Mouse (Mus musculus): ENCODE results near the gene Grk5. TPM values are rescaled to one million over a fixed set of nuclear protein-coding genes. Genes with fewer than 3 reads are reported as not detected.
A peak's percentile ranks its signal among the peaks of the same experiment; 100 is the strongest.

Gene Grk5
- polyA plus RNA-seq, 1 experiment from 2014 or later: 2.9 TPM

GRCm38 (mm10) chr19:60973508-60973907 lies 84.0 kb downstream of the Grk5 start:
- WGBS: 87% methylated on average over 2 of the region's 2 CpGs
- no peak for DNase-seq (ENCODE audit: low spot score)
- no peak overlapping the region for H3K4me2 ChIP-seq
- H3K27me3 ChIP-seq (replicated peaks; ENCODE audit: control insufficient read depth, insufficient read depth, low read length): no peaks in the 10 kb centered on the region
- H3K4me3 ChIP-seq (ENCODE audit: low read depth, low read length): no peak overlapping the region
- H3K9ac ChIP-seq (ENCODE audit: low read depth, low read length): no peak overlapping the region
- no peaks in the 10 kb centered on the region for H3K4me1 ChIP-seq (replicated peaks; ENCODE audit: control insufficient read depth, insufficient read depth, low read length)
- H3K9me3 ChIP-seq (ENCODE audit: control insufficient read depth, low read length): no peaks in the 10 kb centered on the region
- H3K27ac ChIP-seq (ENCODE audit: low read depth, low read length): no peak overlapping the region
- ATAC-seq (replicated peaks; ENCODE audit: low FRiP score): no peak
- H3K36me3 ChIP-seq (ENCODE audit: control insufficient read depth, insufficient read depth, low read length): no peaks in the 10 kb centered on the region

DNA sequence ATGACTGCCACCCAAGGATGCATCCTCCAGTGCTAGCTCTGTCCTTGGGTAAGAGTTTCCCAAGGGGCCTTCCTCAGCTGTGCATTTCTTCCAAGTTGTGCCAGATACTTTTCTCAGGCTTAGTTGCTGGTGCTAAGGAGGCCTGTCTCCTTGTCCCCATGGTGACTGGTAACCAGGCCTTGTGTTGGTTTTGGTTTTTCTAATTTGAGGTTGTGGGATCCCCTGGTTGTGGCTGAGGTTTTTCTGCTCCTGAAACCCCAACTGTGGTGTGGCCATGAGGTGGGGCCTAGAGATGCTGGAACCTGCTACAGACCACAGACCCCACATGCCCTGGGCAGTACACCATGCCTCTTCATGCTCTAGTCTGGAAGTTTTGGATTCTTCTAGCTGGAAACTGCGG lies 90.0 kb downstream of the Grk5 start:
- 76% methylated on average over 1 of the region's 1 CpGs for WGBS
- no peak for ATAC-seq (replicated peaks; ENCODE audit: low FRiP score)

GRCm38 (mm10) chr19:60981391-60981790 lies 91.8 kb downstream of the Grk5 start:
- ATAC-seq (replicated peaks; ENCODE audit: low FRiP score) (no peak), DNase-seq (ENCODE audit: low spot score) (no peak)
- Histone ChIP-seq H3K9ac (ENCODE audit: low read depth, low read length) (no peak overlapping the region), H3K4me3 (ENCODE audit: low read depth, low read length) (no peak overlapping the region), H3K36me3 (ENCODE audit: control insufficient read depth, insufficient read depth, low read length) (no peaks in the 10 kb centered on the region), H3K27me3 (replicated peaks; ENCODE audit: control insufficient read depth, insufficient read depth, low read length) (no peaks in the 10 kb centered on the region), H3K9me3 (ENCODE audit: control insufficient read depth, low read length) (no peaks in the 10 kb centered on the region), H3K4me1 (replicated peaks; ENCODE audit: control insufficient read depth, insufficient read depth, low read length) (no peaks in the 10 kb centered on the region), H3K4me2 (no peak overlapping the region), H3K27ac (ENCODE audit: low read depth, low read length) (no peak overlapping the region)
- WGBS: 83% methylated on average over 5 of the region's 5 CpGs

More for the DNA sequence above, 90.0 kb downstream of the Grk5 start:
- H3K4me2 ChIP-seq: no peak overlapping the region
- no peak overlapping the region for H3K27ac ChIP-seq (ENCODE audit: low read depth, low read length)
- H3K4me3 ChIP-seq (ENCODE audit: low read depth, low read length): no peak overlapping the region
- H3K4me1 ChIP-seq (replicated peaks; ENCODE audit: control insufficient read depth, insufficient read depth, low read length): no peaks in the 10 kb centered on the region
- H3K36me3 ChIP-seq (ENCODE audit: control insufficient read depth, insufficient read depth, low read length): no peaks in the 10 kb centered on the region
- H3K9me3 ChIP-seq (ENCODE audit: control insufficient read depth, low read length): no peaks in the 10 kb centered on the region
- H3K9ac ChIP-seq (ENCODE audit: low read depth, low read length): no peak overlapping the region
- H3K27me3 ChIP-seq (replicated peaks; ENCODE audit: control insufficient read depth, insufficient read depth, low read length): no peaks in the 10 kb centered on the region
- DNase-seq (ENCODE audit: low spot score): no peak

GRCm38 (mm10) chr19:60981894-60982293 lies 92.3 kb downstream of the Grk5 start:
- no peaks in the 10 kb centered on the region for H3K36me3 ChIP-seq (ENCODE audit: control insufficient read depth, insufficient read depth, low read length)
- no peak overlapping the region for H3K27ac ChIP-seq (ENCODE audit: low read depth, low read length)
- ATAC-seq (replicated peaks; ENCODE audit: low FRiP score) (no peak), DNase-seq (ENCODE audit: low spot score) (no peak)
- no peak overlapping the region for H3K4me2 ChIP-seq
- WGBS: 67% methylated on average over 2 of the region's 2 CpGs
- H3K9ac ChIP-seq (ENCODE audit: low read depth, low read length): no peak overlapping the region
- H3K27me3 ChIP-seq (replicated peaks; ENCODE audit: control insufficient read depth, insufficient read depth, low read length): no peaks in the 10 kb centered on the region
- H3K4me3 ChIP-seq (ENCODE audit: low read depth, low read length): no peak overlapping the region
- H3K9me3 ChIP-seq (ENCODE audit: control insufficient read depth, low read length): no peaks in the 10 kb centered on the region
- H3K4me1 ChIP-seq (replicated peaks; ENCODE audit: control insufficient read depth, insufficient read depth, low read length): no peaks in the 10 kb centered on the region

DNA sequence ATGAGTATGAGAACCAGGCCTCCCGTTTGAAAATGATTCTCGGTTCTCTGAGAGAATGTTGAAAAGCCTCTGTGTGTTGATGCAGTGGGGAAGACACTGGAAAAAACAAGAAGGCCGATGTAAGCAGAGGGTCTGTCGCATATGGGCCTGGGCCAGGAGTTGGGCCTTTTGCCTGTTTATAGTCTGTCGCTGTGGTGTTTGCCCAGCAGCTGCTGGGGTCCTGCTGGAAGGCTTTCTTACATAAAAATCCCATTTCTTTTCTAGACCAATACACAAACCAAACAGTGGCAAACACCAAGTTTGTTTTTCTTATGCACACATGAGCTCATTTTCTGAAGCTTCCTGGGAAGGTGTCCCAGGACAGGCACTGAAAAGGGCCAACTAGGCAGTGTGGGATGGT lies 100.2 kb downstream of the Grk5 start:
- whole genome bisulfite sequencing: 76% methylated on average over 5 of the region's 5 CpGs
- H3K36me3 ChIP-seq (ENCODE audit: control insufficient read depth, insufficient read depth, low read length): no peaks in the 10 kb centered on the region
- no peaks in the 10 kb centered on the region for H3K9me3 ChIP-seq (ENCODE audit: control insufficient read depth, low read length)
- H3K9ac ChIP-seq (ENCODE audit: low read depth, low read length): no peak overlapping the region
- H3K27me3 ChIP-seq (replicated peaks; ENCODE audit: control insufficient read depth, insufficient read depth, low read length): no peaks in the 10 kb centered on the region
- H3K27ac ChIP-seq (ENCODE audit: low read depth, low read length): no peak overlapping the region
- no peak for ATAC-seq (replicated peaks; ENCODE audit: low FRiP score)
- H3K4me1 ChIP-seq (replicated peaks; ENCODE audit: control insufficient read depth, insufficient read depth, low read length): no peaks in the 10 kb centered on the region
- H3K4me3 ChIP-seq (ENCODE audit: low read depth, low read length): no peak overlapping the region
- no peak overlapping the region for H3K4me2 ChIP-seq
- DNase-seq (ENCODE audit: low spot score): no peak

- no peak overlapping the region for H3K9ac ChIP-seq (ENCODE audit: low read depth, low read length)
- no peak overlapping the region for H3K4me2 ChIP-seq
- DNase-seq (ENCODE audit: low spot score): no peak
- WGBS: 47% methylated on average over 3 of the region's 3 CpGs
- H3K36me3 ChIP-seq (ENCODE audit: control insufficient read depth, insufficient read depth, low read length): no peaks in the 10 kb centered on the region
- H3K9me3 ChIP-seq (ENCODE audit: control insufficient read depth, low read length): no peaks in the 10 kb centered on the region
- H3K27ac ChIP-seq (ENCODE audit: low read depth, low read length): no peak overlapping the region
- no peaks in the 10 kb centered on the region; the same call in 1 of the 2 replicates for H3K4me1 ChIP-seq (replicated peaks; ENCODE audit: control insufficient read depth, insufficient read depth, low read length)
- no peaks in the 10 kb centered on the region for H3K27me3 ChIP-seq (replicated peaks; ENCODE audit: control insufficient read depth, insufficient read depth, low read length)
- ATAC-seq (replicated peaks; ENCODE audit: low FRiP score): peak; percentile 77
- no peak overlapping the region for H3K4me3 ChIP-seq (ENCODE audit: low read depth, low read length)
Measured at GRCm38 (mm10) chr19:60994214-60994613, 104.7 kb downstream of the Grk5 start.

DNA sequence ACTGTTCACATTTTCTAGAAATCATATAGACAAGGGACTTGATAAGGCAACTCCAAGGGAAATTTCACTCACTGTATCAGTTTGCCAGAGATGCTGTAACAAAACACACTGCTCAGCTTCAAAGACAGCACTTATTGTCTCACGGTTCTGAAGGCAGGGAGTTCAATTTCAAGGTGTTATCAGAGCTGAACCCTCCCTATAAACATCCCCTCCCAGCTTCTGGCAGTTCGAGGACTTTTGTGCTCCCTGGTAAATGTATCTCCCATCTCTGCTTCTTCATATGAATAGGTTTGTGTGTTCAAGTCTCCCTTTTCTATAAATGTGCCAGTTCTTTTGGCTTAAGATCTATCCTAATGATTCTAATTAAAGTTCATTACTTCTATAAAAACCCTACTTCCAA lies 105.3 kb downstream of the Grk5 start:
- ATAC-seq (replicated peaks; ENCODE audit: low FRiP score): no peak
- no peaks in the 10 kb centered on the region; the same call in 1 of the 2 replicates for H3K4me1 ChIP-seq (replicated peaks; ENCODE audit: control insufficient read depth, insufficient read depth, low read length)
- no peak overlapping the region for H3K27ac ChIP-seq (ENCODE audit: low read depth, low read length)
- H3K36me3 ChIP-seq (ENCODE audit: control insufficient read depth, insufficient read depth, low read length): no peaks in the 10 kb centered on the region
- no peak overlapping the region for H3K4me2 ChIP-seq
- no peak overlapping the region for H3K4me3 ChIP-seq (ENCODE audit: low read depth, low read length)
- no peaks in the 10 kb centered on the region for H3K27me3 ChIP-seq (replicated peaks; ENCODE audit: control insufficient read depth, insufficient read depth, low read length)
- 46% methylated on average over 2 of the region's 2 CpGs for WGBS
- H3K9ac ChIP-seq (ENCODE audit: low read depth, low read length): no peak overlapping the region
- no peak for DNase-seq (ENCODE audit: low spot score)
- H3K9me3 ChIP-seq (ENCODE audit: control insufficient read depth, low read length): no peaks in the 10 kb centered on the region

GRCm38 (mm10) chr19:60997784-60998183 lies 108.2 kb downstream of the Grk5 start:
- Histone ChIP-seq H3K4me1 (replicated peaks; ENCODE audit: control insufficient read depth, insufficient read depth, low read length) (no peaks in the 10 kb centered on the region; the same call in 1 of the 2 replicates), H3K4me3 (ENCODE audit: low read depth, low read length) (no peak overlapping the region), H3K27me3 (replicated peaks; ENCODE audit: control insufficient read depth, insufficient read depth, low read length) (no peaks in the 10 kb centered on the region), H3K36me3 (ENCODE audit: control insufficient read depth, insufficient read depth, low read length) (no peaks in the 10 kb centered on the region), H3K27ac (ENCODE audit: low read depth, low read length) (no peak overlapping the region), H3K9me3 (ENCODE audit: control insufficient read depth, low read length) (no peaks in the 10 kb centered on the region), H3K4me2 (no peak overlapping the region), H3K9ac (ENCODE audit: low read depth, low read length) (no peak overlapping the region)
- ATAC-seq (replicated peaks; ENCODE audit: low FRiP score): no peak
- DNase-seq (ENCODE audit: low spot score): no peak
- WGBS: 84% methylated on average over 4 of the region's 4 CpGs

DNA sequence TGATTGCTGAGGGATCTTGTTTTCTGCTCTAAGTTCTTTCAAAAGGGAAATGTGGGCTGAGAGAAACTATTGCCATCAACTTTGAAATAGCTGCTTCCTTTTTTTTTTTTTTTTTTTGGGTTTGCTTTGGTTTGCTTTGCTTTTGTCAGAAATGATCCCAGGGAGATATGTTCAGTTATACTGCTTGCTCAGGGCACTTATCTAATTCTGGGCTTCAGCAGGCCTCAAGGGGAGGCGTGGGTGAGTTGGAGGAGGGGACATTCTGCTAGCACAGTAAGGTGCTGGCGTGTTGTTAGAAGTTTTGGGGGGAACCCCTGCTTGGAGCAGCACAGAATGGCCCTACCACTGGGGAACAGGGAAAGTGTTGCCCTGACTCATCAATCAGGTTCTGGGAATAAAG lies 110.1 kb downstream of the Grk5 start:
- Histone ChIP-seq H3K9me3 (ENCODE audit: control insufficient read depth, low read length) (no peaks in the 10 kb centered on the region), H3K4me1 (replicated peaks; ENCODE audit: control insufficient read depth, insufficient read depth, low read length) (no peaks in the 10 kb centered on the region; the same call in 1 of the 2 replicates), H3K4me2 (no peak overlapping the region), H3K27ac (ENCODE audit: low read depth, low read length) (no peak overlapping the region; the same call in 1 of the 2 replicates), H3K4me3 (ENCODE audit: low read depth, low read length) (no peak overlapping the region), H3K27me3 (replicated peaks; ENCODE audit: control insufficient read depth, insufficient read depth, low read length) (no peaks in the 10 kb centered on the region), H3K9ac (ENCODE audit: low read depth, low read length) (no peak overlapping the region), H3K36me3 (ENCODE audit: control insufficient read depth, insufficient read depth, low read length) (no peaks in the 10 kb centered on the region)
- no peak for DNase-seq (ENCODE audit: low spot score)
- no peak for ATAC-seq (replicated peaks; ENCODE audit: low FRiP score)
- WGBS: 32% methylated on average over 2 of the region's 2 CpGs
